Mouse (Mus musculus) olfactory bulb, adult 2 months (tissue): ENCODE data around the gene Abcc3.

ENCODE experiments used
- CTCF ChIP-seq: fragments of 200-500 bp; IDR thresholded peaks from 2 replicates; pipeline ENCODE4 v1.5.1; 2012; ENCODE audit warnings: low read depth, mild to moderate bottlenecking, low read length, moderate library complexity; ENCODE audit not compliant: insufficient read depth
- POLR2A ChIP-seq: fragments of 200-500 bp; IDR thresholded peaks from 2 replicates; pipeline ENCODE4 v1.6.1; 2012; ENCODE audit warnings: mild to moderate bottlenecking, low read depth, low read length, moderate library complexity; ENCODE audit not compliant: insufficient read depth

DNA sequence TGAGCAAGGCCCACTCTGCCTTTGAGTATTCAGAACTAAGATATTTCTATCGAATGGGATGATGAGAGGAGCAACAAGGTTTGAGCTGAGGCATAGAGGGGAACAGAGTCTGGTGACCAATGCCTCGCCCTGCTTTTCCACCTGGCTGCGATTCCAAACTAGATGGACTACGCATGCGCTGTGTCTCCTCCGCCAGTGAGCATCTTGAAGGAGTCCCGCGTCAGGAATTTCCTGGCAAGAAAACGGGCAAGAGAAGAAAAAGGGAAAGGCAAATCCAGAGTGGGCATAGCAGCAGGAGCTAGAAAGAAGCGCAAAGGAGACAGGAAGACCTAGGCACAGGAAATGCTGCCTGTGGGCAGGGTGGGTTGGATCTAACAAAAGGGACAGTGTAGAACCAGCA is 11.0 kb upstream of the Abcc3 start:
- TF ChIP-seq CTCF (no peak), POLR2A (no peak)
